Mouse (Mus musculus): ENCODE measurements at regions not wholly inside any gene's neighbourhood (a gene's known extent, or its start where the extent isn't known, plus 50 kb on each side); places are given as distances from the start of the nearest gene placed in this dataset.

DNA sequence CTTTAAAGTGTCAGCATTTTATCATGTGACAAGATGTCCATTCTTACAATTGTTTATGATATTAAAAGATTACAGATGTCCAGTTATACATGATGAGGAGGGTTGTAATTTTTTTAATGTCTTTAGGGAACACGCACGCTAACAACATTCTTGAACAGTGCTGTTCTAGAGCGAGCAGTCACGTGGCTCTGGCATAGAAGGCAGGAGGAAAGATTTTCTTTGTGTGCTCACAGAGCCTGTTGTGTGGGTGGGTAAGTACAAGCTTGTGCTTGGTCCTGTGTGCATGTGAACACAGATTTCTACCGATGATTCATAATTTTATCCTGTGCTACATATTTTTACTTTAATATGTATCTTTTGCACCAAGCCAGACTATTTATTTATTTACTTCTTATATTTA, 169.1 kb upstream of the Rreb1 start:
- peak; percentile 46 for DNase-seq (ENCODE audit: extremely low read depth, low read depth, low spot score)

DNA sequence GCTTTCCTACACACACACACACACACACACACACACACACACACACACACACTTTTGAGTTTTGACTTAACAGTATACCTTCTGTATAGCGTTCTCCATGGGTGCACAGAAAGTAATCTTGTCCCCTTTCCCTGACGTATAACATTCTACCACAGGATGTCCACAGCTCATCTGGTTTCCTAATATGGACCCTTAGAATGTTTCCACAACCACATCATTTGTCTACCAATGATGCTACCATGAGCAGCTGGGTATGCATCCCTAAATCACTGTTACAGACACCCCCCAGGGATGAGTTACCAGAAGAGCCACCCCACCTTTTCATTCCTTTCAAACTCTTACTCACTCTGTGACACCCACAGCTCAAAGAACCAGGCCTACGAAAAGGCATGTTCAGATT, 166.8 kb upstream of the Rreb1 start:
- DNase-seq (ENCODE audit: extremely low read depth, low read depth, low spot score), result no peak

DNA sequence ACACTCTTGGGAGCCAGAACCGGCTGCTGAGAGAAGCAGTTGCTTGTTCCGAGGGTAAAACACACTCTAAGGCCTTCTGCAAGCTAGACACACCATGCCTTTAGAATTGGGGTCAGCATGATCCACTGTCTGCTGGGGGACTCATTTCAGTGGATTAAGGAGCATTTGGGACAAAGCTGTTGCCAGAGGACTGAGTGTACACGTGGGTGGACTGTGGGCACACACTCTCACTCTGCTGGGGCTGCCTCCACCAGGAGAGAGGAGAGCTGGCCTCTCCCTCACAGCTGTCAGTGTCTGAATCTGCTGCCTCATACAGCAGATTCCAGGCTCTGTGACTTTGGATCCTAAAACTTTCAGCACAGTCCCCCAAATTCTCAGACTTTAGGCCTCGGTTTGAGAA, 161.2 kb upstream of the Rreb1 start:
- DNase-seq (ENCODE audit: extremely low read depth, low read depth, low spot score), result no peak

DNA sequence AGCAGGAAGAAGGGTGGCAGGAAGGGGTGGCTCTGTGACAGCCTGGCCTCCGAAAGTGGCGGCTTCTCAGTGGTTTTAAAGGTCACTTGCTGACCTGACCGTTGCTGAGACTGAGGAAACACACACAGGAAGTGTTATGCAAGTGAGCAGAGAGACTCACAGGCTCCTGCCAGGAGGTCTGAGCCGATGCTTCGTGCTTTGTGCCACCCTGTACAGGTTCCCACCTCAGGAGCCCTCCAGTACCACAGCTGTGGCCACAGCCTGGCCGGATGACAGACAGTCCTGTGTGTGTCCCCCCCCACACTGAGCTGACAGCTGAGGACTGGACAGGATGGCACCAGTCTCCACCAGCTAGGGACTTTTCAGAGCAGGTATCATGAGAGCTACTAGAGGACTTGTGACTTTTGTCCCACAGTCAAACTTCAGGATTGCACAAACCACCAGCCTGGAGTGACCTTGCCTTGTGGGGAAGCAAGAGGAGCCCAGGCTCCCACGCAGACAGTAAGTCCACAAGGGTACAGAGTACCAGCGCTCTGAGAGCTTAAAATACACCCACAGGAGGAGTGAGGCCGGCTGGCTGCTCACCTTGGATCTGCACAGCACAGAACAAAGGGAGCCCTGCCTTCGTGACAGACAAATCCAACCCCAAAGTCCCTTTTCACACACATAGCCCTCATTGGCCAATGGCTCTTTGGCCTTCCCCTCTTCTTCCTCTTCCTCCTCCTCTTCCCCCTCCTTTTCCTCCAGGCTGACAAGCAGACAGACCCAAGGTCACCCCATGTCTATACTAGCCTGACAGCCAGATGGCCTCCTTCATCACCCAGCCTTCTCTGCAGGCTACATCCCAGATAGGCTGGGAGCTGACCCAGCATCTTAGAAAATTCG, 158.1 kb upstream of the Rreb1 start:
- DNase-seq (ENCODE audit: extremely low read depth, low read depth, low spot score), result peak; percentile 83

DNA sequence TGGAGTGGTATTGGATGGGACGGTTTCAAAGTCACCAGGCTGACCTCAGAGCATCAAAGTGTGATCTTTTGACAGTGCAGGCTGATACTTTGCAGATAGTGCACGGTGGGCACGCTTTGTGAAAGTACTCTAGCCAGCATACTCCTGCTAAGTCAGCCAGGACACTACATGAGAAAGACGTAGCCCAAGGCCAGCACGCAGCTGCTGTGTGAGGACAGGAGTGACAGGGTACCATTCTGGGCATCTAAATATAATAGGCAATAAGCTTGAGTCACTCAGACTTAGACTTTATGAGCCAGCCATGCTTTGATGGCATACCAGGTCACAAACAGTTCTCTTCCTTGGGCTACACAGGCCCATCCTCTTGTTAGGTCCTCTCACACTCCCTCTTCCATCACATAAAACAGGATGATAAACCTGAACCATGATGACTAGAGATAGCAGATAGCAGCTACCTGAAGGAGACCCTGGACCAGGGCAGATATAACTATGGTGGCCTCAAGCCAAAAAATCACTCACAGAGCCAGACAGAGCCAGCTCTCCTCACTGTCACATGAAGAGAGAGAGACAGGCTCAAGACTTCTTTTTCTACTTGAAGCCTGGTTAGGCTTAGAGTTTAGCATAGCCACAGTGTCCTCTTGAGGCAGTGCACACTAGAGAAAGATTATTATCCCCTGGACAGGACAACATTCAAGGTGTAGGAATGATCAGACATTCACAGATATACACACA, 156.7 kb upstream of the Rreb1 start:
- DNase-seq (ENCODE audit: extremely low read depth, low read depth, low spot score), result no peak

DNA sequence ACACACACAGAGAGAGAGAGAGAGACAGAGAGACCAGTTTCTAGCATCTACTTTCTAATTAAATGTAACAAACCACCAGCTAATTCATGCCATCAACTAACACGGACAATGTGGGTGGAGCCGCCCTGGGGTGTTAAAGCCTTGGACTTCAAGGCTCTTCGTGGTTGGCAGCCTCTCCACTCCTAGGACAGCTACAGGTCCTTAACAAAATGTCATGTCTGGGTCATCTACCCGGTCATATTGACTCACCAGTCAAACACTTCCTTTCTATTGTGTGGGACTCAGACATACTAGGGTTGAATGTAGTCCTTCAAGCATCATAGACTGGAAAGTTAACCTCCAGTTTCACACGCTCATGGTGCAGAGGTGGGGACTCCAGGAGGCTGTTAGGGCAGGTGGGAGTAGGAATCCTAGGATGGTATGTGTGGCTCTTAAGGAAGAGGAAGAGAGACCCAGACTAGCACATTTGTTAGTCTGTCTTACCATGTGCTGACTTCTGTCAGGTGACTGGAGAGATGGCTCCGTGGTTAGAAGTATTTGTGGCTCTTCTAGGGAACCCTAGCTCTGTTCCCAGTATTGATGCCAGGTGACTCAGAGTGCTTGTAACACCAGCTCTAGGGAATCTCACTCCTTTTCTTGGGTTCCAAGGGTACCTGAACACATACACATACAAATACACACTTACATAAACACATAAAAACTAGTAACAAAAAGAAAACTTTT, 155.7 kb upstream of the Rreb1 start:
- DNase-seq (ENCODE audit: extremely low read depth, low read depth, low spot score), result peak; percentile 31

DNA sequence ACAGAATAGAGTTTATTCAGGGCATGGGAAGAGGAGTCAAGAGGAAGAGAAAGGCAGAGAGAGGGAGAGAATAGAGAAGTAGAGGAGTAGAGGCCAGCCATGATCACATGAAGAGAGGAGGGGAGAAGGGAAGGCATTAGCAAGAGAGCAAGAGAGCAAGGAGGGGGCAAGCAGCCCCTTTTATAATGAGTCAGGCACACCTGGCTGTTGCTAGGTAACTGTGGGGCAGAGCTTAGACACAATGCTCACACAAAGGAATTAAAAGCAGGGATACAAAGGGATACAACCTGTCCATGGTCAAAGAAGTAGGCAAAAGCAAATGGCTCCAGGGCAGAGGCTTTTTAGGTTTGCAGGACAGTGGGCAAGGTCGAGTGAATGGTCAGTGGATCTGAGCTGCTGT, 153.5 kb upstream of the Rreb1 start:
- no peak for DNase-seq (ENCODE audit: extremely low read depth, low read depth, low spot score)

DNA sequence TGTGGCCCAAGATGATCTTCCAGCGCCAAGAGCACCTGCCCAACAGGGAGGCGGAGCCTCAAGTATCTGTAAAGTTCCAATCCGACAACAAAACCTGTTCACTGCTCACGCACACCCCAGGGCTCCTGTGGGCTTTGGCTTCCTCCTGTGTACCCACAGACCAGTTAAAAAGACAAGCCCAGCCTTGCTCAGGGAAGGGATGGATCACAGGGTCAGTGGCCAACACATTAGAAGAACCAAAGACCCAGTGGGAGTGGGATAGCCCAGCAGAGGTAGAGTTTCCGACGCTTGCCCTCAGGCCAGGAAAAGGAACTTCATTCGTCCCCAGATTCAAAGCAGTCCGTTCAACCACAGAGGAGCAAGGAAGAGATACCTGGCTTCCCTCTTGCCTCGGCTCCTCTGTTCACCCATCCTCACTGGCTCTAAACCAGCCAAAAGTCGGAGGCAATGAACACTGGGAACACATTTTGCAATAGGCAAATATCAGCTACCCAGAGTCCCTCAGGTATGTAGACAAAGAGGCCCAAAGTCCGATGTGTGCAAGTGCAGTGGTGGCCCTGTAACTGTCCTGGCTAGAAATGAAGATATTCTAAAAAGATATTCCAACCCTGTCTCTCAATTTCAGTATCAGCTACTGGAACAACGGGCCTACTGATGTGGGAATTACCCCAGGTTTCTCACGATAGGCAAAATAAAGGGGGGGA, 152.5 kb upstream of the Rreb1 start:
- DNase-seq (ENCODE audit: extremely low read depth, low read depth, low spot score), result no peak

DNA sequence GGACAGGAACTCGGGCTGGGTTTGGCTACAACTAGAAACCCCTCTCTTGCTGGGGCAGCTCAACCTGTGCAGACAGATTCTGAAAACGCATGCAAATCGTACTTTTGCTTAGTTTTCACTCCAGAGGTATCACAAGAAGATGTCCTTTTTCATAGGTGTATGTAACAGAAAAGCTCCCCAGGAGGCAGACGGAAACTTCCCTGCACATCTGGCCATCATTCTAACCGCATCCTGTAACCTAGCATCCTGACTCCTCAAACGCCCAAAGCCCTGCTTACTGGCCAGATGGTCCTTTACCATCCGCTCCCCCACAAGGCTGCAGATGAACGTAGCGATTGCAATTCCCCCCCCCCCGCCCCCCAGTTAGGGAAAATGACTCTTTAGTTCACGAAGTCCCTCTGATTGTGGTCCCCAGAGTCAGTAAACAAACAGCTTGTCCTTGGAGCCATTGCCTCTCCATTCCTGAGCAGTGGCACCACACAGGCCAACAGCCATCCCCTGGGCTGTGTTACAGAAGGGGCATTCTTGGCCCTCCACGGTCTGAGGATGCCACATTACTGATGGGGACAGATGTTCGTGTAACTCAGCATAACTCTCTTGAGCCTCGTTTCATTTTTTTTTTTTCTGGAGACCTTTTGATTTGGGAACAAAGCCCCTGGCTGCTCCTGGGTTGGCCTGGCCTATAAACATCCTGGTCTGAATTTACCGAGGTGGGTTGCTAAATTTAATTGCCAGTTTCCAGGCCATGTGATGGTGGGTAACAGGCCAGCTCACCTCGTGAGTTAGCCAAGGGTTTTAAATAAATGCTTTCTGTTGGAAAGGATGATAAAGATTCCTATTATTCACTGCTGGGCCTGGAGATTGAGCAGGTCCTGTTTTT, 149.6 kb upstream of the Rreb1 start:
- no peak for DNase-seq (ENCODE audit: extremely low read depth, low read depth, low spot score)

DNA sequence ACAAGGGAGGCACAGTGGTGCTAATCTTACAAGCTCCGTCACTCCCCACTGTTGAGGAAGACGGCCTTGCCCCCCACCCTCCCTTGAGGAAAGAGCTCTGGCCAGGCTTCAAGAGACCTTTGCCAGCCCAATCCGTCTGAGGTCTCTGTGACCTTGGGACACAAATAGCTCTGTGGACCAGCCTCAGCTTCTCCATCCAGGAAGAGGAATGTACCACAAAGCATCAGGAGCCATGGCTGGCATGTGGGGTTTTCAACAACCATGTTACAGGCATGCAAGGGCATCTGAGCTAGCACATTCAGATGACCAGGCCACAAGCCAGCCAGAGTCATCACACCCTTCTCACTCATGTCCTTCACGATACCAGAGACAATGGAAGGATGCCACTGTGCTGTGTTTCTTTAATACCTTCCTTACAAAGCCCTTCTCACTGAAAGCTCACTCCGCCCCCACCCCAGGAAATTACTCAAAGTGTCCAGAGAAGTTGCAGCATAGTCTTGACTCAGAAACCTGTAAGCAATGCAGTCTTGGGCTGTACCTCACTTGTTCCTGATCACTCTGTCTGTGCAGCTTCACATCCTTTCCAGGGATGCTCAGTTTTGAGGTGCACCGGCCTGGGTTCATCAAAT, 148.8 kb upstream of the Rreb1 start:
- no peak for DNase-seq (ENCODE audit: extremely low read depth, low read depth, low spot score)

DNA sequence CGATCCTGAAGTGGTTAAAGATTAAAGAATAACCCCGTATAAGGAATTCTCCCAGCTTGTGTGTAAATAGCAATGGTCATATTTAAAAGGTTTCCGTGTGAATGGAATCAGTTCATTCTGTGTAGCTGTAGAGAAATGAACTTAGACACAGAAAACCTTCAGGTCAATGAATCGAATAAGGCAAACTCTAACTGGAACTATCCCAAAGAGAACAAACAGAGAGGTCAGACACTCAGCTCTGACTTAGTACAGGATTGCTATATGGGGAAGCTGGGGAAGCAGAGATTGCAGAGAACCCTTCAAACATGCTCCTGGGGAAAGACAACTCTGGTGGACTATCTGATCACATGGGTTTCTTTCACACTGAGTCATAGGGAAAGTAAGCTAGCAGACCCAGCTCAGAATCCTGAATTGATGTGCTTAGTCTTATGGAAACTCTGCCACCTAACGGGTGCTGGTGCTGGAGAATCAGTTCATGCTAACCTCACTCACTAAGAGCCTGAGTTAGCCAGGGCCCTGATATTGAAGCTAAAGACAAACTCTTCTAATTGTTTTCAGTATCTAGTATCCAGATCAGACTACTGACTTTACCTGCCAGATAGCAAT, 145.3 kb upstream of the Rreb1 start:
- no peak for DNase-seq (ENCODE audit: extremely low read depth, low read depth, low spot score)

DNA sequence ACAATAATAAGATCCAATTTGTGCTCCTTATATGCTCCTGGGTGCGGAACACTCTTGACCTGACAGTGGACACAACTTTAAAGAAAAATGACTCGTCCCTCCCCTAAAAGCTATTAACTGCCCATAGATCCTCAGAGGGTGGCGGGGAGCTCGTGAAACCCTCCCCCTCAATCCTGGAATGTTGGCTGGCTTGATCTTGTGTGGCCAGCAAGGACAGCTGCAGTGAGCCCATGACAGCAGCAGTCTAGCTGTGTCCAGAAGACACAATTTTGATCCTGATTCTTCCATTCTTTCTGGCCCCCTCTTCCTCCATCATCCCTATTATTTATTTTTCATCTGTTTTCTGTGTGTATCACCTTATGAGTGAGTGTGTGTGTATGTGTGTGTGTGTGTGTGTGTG, 141.8 kb upstream of the Rreb1 start:
- no peak for DNase-seq (ENCODE audit: extremely low read depth, low read depth, low spot score)

DNA sequence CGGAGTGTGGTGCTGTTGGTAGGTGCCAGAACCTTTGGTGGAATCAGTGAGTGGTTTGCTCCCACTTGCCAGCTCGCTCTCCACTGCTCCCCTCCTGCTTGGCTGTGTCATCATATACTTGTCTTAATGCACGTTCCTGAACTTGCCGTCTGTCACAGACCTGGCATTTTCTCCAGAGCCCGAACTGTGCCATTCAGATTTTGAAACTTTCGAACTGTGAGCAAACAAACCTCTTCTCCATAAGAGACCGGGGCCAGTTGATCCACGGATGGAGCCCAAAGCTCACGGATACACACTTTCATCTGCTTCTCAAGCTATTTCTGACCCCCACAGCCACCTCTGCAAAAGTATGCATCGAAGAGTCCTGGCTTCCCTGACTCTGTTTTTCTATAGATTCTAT, 141.0 kb upstream of the Rreb1 start:
- DNase-seq (ENCODE audit: extremely low read depth, low read depth, low spot score), result no peak

DNA sequence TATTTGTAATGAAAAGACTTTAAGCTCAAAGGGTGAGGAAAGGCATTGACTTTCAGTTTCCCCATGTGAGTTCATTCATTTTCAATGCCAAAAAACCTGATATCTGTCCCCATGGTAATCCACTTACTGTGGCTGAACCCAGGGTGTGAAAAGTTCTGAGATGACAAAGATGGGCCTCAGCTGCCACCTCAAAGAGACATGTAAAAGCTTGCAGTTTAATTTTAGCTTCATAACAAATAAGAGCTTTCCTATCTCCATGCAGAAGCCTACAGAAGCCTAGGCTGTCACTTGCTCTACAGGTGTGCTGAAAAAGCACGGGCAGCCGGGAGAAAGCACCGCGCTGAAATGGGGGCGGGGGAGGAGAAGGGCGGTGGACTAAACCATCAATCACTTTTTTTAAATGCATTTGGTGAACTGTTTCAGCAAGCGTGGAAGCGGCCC, 140.1 kb upstream of the Rreb1 start:
- no peak for DNase-seq (ENCODE audit: extremely low read depth, low read depth, low spot score)

DNA sequence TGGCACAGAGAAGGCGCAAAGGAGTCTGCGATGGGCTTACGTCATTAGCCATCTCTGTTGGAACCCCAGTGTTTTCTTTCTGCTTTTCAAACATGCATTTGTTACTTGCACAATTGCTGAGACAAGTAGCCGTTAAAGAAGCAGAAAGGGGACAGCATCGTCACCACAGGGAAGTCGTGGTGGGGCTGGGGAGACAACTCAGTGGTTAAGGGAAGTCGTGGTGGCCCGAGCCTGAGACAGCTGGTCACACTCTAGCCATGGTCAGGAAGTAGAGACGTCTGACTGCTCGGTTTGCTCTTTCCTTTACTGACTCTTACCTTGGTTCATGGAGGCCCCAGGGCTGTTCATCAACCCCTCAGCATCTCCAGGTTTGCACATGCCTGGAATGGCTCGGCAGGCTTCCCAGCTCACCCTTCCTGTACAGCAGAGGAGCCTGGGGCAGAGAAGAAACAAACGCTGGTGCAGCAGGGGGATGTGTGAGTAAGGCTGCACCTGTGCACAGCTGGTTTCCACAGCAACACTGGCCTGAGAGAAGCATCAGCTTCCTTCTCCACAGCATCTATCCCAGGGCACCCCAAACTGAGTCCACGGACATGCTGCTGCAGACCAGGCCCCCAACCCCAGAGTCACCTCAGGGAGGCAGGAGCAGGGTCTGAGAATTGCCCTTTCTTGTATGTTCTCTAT, 135.6 kb upstream of the Rreb1 start:
- DNase-seq (ENCODE audit: extremely low read depth, low read depth, low spot score), result no peak

DNA sequence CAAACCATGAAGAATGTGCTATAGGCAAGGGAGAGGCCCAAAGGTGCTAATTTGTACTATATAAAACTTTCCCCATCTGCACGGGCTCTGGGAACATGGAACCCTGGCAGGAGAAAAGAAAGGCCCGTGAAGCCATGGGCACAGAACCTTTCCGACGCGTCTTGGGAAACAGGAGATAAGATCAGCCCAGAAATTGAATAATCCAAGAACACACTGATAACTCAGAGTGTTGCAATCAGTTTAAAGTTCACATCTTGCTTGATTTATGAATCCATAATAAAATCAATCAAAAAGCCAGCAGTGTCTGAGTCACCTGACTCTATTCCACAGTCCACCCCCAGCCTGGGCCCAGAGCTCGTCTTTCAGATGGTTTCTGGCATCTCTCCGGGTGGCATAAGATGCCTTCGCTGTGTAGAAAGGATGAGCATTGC, 133.4 kb upstream of the Rreb1 start:
- DNase-seq (ENCODE audit: extremely low read depth, low read depth, low spot score), result peak; percentile 95

DNA sequence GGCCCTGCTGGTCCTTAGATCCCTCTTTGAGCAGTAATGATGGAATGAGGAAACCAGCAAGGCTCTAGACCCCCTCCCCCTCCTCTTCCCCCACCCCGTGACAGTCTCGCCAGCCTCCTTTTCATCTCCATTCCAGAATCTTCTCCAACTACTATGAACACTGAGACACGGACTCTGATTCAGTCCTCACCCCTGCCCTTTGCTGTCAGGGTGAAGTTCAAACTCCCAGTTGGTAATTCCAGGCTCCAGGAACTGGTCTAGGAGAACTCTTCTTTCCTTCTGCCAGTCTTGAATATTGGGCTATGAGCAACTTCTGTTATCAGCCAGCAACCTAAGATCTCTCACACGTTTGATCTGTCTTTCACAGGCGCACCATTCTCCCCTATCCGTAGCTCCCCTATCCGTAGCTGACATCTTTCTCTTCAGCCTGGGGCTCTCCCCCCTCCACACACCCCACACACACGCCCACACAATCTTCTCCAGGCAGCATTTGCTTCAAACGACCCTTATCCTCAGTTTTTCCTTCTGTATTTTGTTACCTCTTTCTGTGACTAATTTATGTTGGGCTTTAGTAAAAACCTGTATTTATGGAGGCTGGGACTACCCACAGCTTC, 128.6 kb upstream of the Rreb1 start:
- no peak for DNase-seq (ENCODE audit: extremely low read depth, low read depth, low spot score)
